ENCODE assay signal across 18 mouse cellular contexts in genomic region chr10:8740797-8741196, GRCm38 (mm10).
A peak's percentile ranks its signal among the peaks of the same experiment; 100 is the strongest.
DNase-seq lines count a peak whose midpoint lies in the region; ATAC-seq lines count a peak whose summit lies in the region.
"Had no signal": no experiment of that assay in that cellular context is flagged by ENCODE, and none has a peak within 500 bp of the region (broad histone marks: within the 10 kb centered on the region; RNA-seq: fewer than 3 reads in every experiment).

No protein-coding gene starts in this region.

- H3K4me3 ChIP-seq in heart, embryonic 12.5 days: no peak overlapping the region
- no peak overlapping the region for H3K4me3 ChIP-seq in liver, embryonic 12.5 days
- no peak overlapping the region for H3K4me3 ChIP-seq in liver, embryonic 15.5 days (replicated peaks)
- H3K4me3 ChIP-seq: embryonic facial prominence, embryonic 10.5 days; forebrain, embryonic 15.5 days; hindbrain, embryonic 15.5 days had no signal

- H3K36me3 ChIP-seq in heart, embryonic 12.5 days: peaks cover 66% of the 10 kb centered on the region
- H3K36me3 ChIP-seq in liver, embryonic 12.5 days: peaks cover 24% of the 10 kb centered on the region; the same call in 1 of the 2 replicates
- no peaks in the 10 kb centered on the region for H3K36me3 ChIP-seq in liver, embryonic 15.5 days (replicated peaks)
- H3K36me3 ChIP-seq: forebrain, embryonic 15.5 days had no signal

- WGBS in heart, embryonic 12.5 days: 62% methylated on average over 5 of the region's 5 CpGs
- 47% methylated on average over 5 of the region's 5 CpGs for WGBS in liver, embryonic 12.5 days (ENCODE audit: insufficient replicate concordance)
- WGBS in liver, embryonic 15.5 days (ENCODE audit: insufficient replicate concordance): 47% methylated on average over 5 of the region's 5 CpGs

- DNase-seq in heart, postnatal 10 days: no peak
- no peak for DNase-seq in left cerebral cortex, postnatal 4 days
- DNase-seq: adrenal gland, postnatal 14 days; cerebellum, adult 18-20 months; cerebellum, postnatal 10 days; gastrocnemius, postnatal 14 days; heart, postnatal 36 days had no signal

- no peak overlapping the region for H3K4me2 ChIP-seq in heart, embryonic 12.5 days
- 0 out of 2 replicates have a peak overlapping the region, but pooled peaks have one; percentile 3 for H3K4me2 ChIP-seq in liver, embryonic 12.5 days
- H3K4me2 ChIP-seq in liver, embryonic 15.5 days: no peak overlapping the region
- H3K4me2 ChIP-seq: forebrain, embryonic 15.5 days; hindbrain, embryonic 15.5 days had no signal

- no peak overlapping the region for H3K27ac ChIP-seq in heart, embryonic 12.5 days (ENCODE audit: poor library complexity, severe bottlenecking)
- H3K27ac ChIP-seq in liver, embryonic 12.5 days: no peak overlapping the region; the same call in 1 of the 2 replicates
- no peak overlapping the region for H3K27ac ChIP-seq in liver, embryonic 15.5 days (replicated peaks)
- H3K27ac ChIP-seq: embryonic facial prominence, embryonic 10.5 days; forebrain, embryonic 15.5 days; hindbrain, embryonic 15.5 days had no signal

- no peak overlapping the region for H3K9ac ChIP-seq in heart, embryonic 12.5 days
- H3K9ac ChIP-seq in liver, embryonic 12.5 days: no peak overlapping the region
- no peak overlapping the region for H3K9ac ChIP-seq in liver, embryonic 15.5 days
- H3K9ac ChIP-seq: forebrain, embryonic 15.5 days; hindbrain, embryonic 15.5 days had no signal

- H3K9me3 ChIP-seq in heart, embryonic 12.5 days (replicated peaks): no peaks in the 10 kb centered on the region
- H3K9me3 ChIP-seq in liver, embryonic 12.5 days (replicated peaks): no peaks in the 10 kb centered on the region
- H3K9me3 ChIP-seq in liver, embryonic 15.5 days (replicated peaks): no peaks in the 10 kb centered on the region
- H3K9me3 ChIP-seq: embryonic facial prominence, embryonic 10.5 days; forebrain, embryonic 15.5 days; hindbrain, embryonic 15.5 days had no signal

- intact Hi-C loops in heart, postnatal 10 days (cut with DNase I): loop anchor here (5.0 kb wide), 3 partner anchors 232 to 1012 kb away; no protein-coding TSS in a partner anchor
- intact Hi-C loops in left cerebral cortex, postnatal 4 days (cut with DNase I): no loop called here

- H3K4me1 ChIP-seq in heart, embryonic 12.5 days (replicated peaks): peaks cover 17% of the 10 kb centered on the region
- peaks cover 19% of the 10 kb centered on the region for H3K4me1 ChIP-seq in liver, embryonic 12.5 days
- peaks cover 15% of the 10 kb centered on the region for H3K4me1 ChIP-seq in liver, embryonic 15.5 days (replicated peaks)
- H3K4me1 ChIP-seq: embryonic facial prominence, embryonic 10.5 days; hindbrain, embryonic 15.5 days had no signal

- no peaks in the 10 kb centered on the region for H3K27me3 ChIP-seq in heart, embryonic 12.5 days (replicated peaks)
- H3K27me3 ChIP-seq in liver, embryonic 12.5 days (replicated peaks): no peaks in the 10 kb centered on the region
- H3K27me3 ChIP-seq in liver, embryonic 15.5 days: no peaks in the 10 kb centered on the region
- H3K27me3 ChIP-seq: CH12.LX; forebrain, embryonic 15.5 days; hindbrain, embryonic 15.5 days; Patski had no signal

- peak; percentile 55; the same call in 1 of the 2 replicates for ATAC-seq in heart, embryonic 12.5 days (ENCODE audit: insufficient number of reproducible peaks, low FRiP score)
- ATAC-seq in liver, embryonic 12.5 days: peak; percentile 79
- peak; percentile 69 for ATAC-seq in liver, embryonic 15.5 days (ENCODE audit: insufficient read depth)
- ATAC-seq in megakaryocyte-erythroid progenitor cell, adult 5-6 weeks (replicated peaks; ENCODE audit: low FRiP score, low TSS enrichment, poor library complexity, severe bottlenecking): peak; percentile 61
- no peak for ATAC-seq in frontal cortex, adult (ENCODE audit: low TSS enrichment)
- ATAC-seq: activated CD4-positive, CD25-positive, alpha-beta regulatory T cell, adult 4 months; forebrain, embryonic 15.5 days; Patski had no signal
